Mouse (Mus musculus) stomach, embryonic 16.5 days (tissue): ENCODE results near the gene Ptgdr2. TPM values are rescaled to one million over a fixed set of nuclear protein-coding genes. Genes with fewer than 3 reads are reported as not detected.

Experiments used
- ATAC-seq: fragments of 200-750 bp; cut with Nextera tagmentation; 2 replicates; pipeline ENCODE4 v1.8.0; 2017; ENCODE audit warnings: moderate number of reproducible peaks, moderate TSS enrichment; ENCODE audit not compliant: insufficient read depth, low FRiP score
- H3K27ac ChIP-seq: fragments of 300-500 bp; sonication (generic); 2 replicates; pipeline ENCODE4 v1.5.1; 2014; ENCODE audit warnings: low read length
- H3K27me3 ChIP-seq: fragments of 300-500 bp; sonication (generic); 2 replicates; pipeline ENCODE4 v1.6.1; 2014; ENCODE audit warnings: low read length, control low read depth, mixed read lengths; ENCODE audit not compliant: control insufficient read depth, insufficient read depth
- H3K36me3 ChIP-seq: fragments of 300-500 bp; sonication (generic); 2 replicates; pipeline ENCODE4 v1.6.1; 2014; ENCODE audit warnings: low read length; ENCODE audit not compliant: control insufficient read depth, insufficient read depth
- H3K4me1 ChIP-seq: fragments of 300-500 bp; sonication (generic); 2 replicates; pipeline ENCODE4 v1.6.1; 2014; ENCODE audit warnings: low read length, control low read depth, mixed read lengths; ENCODE audit not compliant: control insufficient read depth, insufficient read depth
- H3K4me2 ChIP-seq: fragments of 300-500 bp; sonication (generic); 2 replicates; pipeline ENCODE4 v1.6.1; 2014; ENCODE audit warnings: low read depth, low read length, mixed read lengths
- H3K4me3 ChIP-seq: fragments of 300-500 bp; sonication (generic); replicated peaks from 2 replicates; pipeline ENCODE4 v1.5.1; 2014; ENCODE audit warnings: mild to moderate bottlenecking, low read length
- H3K9ac ChIP-seq: fragments of 300-500 bp; sonication (generic); 2 replicates; pipeline ENCODE4 v1.6.1; 2014; ENCODE audit warnings: low read length
- H3K9me3 ChIP-seq: fragments of 300-500 bp; sonication (generic); replicated peaks from 2 replicates; pipeline ENCODE4 v1.6.1; 2016; ENCODE audit warnings: low read length, control low read depth; ENCODE audit not compliant: control insufficient read depth
- WGBS: fragments of 180-500 bp; shearing (Covaris S2); extraction: QIAGEN DNeasy Blood & Tissue Kit; methylation state at CpG from one replicate; pipeline ENCODE4 v1.1.7; 2014; 5-methylcytosine and 5-hydroxymethylcytosine counted together
- polyA plus RNA-seq: library from polyadenylated mRNA; unstranded; fragments of >200 nt; fragmentation: Nextera tagmentation; extraction: Ambion mirVana; gene quantifications from 2 replicates; pipeline ENCODE4 v1.2.1, GENCODE M21; 2015

Ptgdr2 gene
- polyA plus RNA-seq, 1 experiment from 2014 or later, result not detected

- no peak for ATAC-seq
- Histone ChIP-seq H3K9ac (no peak overlapping the region), H3K9me3 (no peaks in the 10 kb centered on the region), H3K27ac (no peak overlapping the region), H3K27me3 (no peaks in the 10 kb centered on the region), H3K4me2 (no peak overlapping the region), H3K4me1 (peaks cover 24% of the 10 kb centered on the region), H3K36me3 (no peaks in the 10 kb centered on the region), H3K4me3 (no peak overlapping the region)
- 40% methylated on average over 4 of the region's 4 CpGs for WGBS
Measured at GRCm38 (mm10) chr19:10976318-10976717, 39.4 kb downstream of the Ptgdr2 start.

- ATAC-seq, result peak; percentile 29; the same call in 1 of the 2 replicates
- no peak overlapping the region for H3K27ac ChIP-seq
Measured at GRCm38 (mm10) chr19:10979184-10980168, 42.5 kb downstream of the Ptgdr2 start.

GRCm38 (mm10) chr19:10980210-10980609, 43.2 kb downstream of the Ptgdr2 start:
- no peak for ATAC-seq
- Histone ChIP-seq H3K36me3 (no peaks in the 10 kb centered on the region), H3K9ac (no peak overlapping the region), H3K27me3 (no peaks in the 10 kb centered on the region), H3K9me3 (no peaks in the 10 kb centered on the region), H3K4me2 (peak overlapping the region; percentile 35; the same call in 1 of the 2 replicates), H3K4me1 (peaks cover 9% of the 10 kb centered on the region), H3K4me3 (no peak overlapping the region), H3K27ac (no peak overlapping the region)
- WGBS, result 77% methylated on average over 5 of the region's 5 CpGs

More at GRCm38 (mm10) chr19:10979184-10980168, 42.5 kb downstream of the Ptgdr2 start:
- H3K9ac ChIP-seq, result peak overlapping the region; percentile 25
- WGBS, result 14% methylated on average over 18 of the region's 18 CpGs
- no peaks in the 10 kb centered on the region for H3K36me3 ChIP-seq
- H3K27me3 ChIP-seq, result no peaks in the 10 kb centered on the region
- no peak overlapping the region for H3K4me3 ChIP-seq
- peak overlapping the region; percentile 35 for H3K4me2 ChIP-seq
- no peaks in the 10 kb centered on the region for H3K9me3 ChIP-seq
- H3K4me1 ChIP-seq, result peaks cover 16% of the 10 kb centered on the region

- no peaks in the 10 kb centered on the region for H3K9me3 ChIP-seq
- peak overlapping the region; percentile 23; the same call in 1 of the 2 replicates for H3K4me2 ChIP-seq
- no peaks in the 10 kb centered on the region for H3K36me3 ChIP-seq
- ATAC-seq, result no peak
- no peak overlapping the region for H3K27ac ChIP-seq
- H3K27me3 ChIP-seq, result no peaks in the 10 kb centered on the region
- peaks cover 9% of the 10 kb centered on the region for H3K4me1 ChIP-seq
- WGBS, result 20% methylated on average over 14 of the region's 14 CpGs
- H3K4me3 ChIP-seq, result no peak overlapping the region
- no peak overlapping the region for H3K9ac ChIP-seq
Measured at GRCm38 (mm10) chr19:10983146-10983545, 46.2 kb downstream of the Ptgdr2 start.

- H3K4me1 ChIP-seq, result peaks cover 2% of the 10 kb centered on the region
- H3K4me2 ChIP-seq, result no peak overlapping the region
- no peak overlapping the region for H3K9ac ChIP-seq
- ATAC-seq, result no peak
- no peaks in the 10 kb centered on the region for H3K36me3 ChIP-seq
- H3K9me3 ChIP-seq, result no peaks in the 10 kb centered on the region
- H3K27me3 ChIP-seq, result no peaks in the 10 kb centered on the region
- H3K27ac ChIP-seq, result no peak overlapping the region
- 70% methylated on average over 13 of the region's 13 CpGs for WGBS
- no peak overlapping the region for H3K4me3 ChIP-seq
Measured at GRCm38 (mm10) chr19:10984551-10984950, 47.6 kb downstream of the Ptgdr2 start.

- H3K4me3 ChIP-seq, result no peak overlapping the region
- H3K4me1 ChIP-seq, result no peaks in the 10 kb centered on the region
- no peaks in the 10 kb centered on the region for H3K9me3 ChIP-seq
- H3K9ac ChIP-seq, result no peak overlapping the region
- no peaks in the 10 kb centered on the region for H3K36me3 ChIP-seq
- no peak for ATAC-seq
- H3K27me3 ChIP-seq, result no peaks in the 10 kb centered on the region
- no peak overlapping the region for H3K4me2 ChIP-seq
- no peak overlapping the region for H3K27ac ChIP-seq
- WGBS, result 85% methylated on average over 4 of the region's 4 CpGs
Measured at GRCm38 (mm10) chr19:10985889-10986288, 48.9 kb downstream of the Ptgdr2 start.

- no peaks in the 10 kb centered on the region for H3K36me3 ChIP-seq
- no peaks in the 10 kb centered on the region for H3K4me1 ChIP-seq
- no peak overlapping the region for H3K4me3 ChIP-seq
- H3K9me3 ChIP-seq, result no peaks in the 10 kb centered on the region
- H3K9ac ChIP-seq, result no peak overlapping the region
- H3K27me3 ChIP-seq, result no peaks in the 10 kb centered on the region
- no peak for ATAC-seq
- no peak overlapping the region for H3K27ac ChIP-seq
- no peak overlapping the region for H3K4me2 ChIP-seq
- 78% methylated on average over 1 of the region's 1 CpGs for WGBS
Measured at GRCm38 (mm10) chr19:10988563-10988962, 51.6 kb downstream of the Ptgdr2 start.

GRCm38 (mm10) chr19:10990751-10991150, 53.8 kb downstream of the Ptgdr2 start:
- no peaks in the 10 kb centered on the region for H3K27me3 ChIP-seq
- no peak overlapping the region for H3K27ac ChIP-seq
- WGBS, result 29% methylated on average over 1 of the region's 1 CpGs
- no peak overlapping the region for H3K4me3 ChIP-seq
- no peaks in the 10 kb centered on the region for H3K9me3 ChIP-seq
- ATAC-seq, result no peak
- no peak overlapping the region for H3K9ac ChIP-seq
- H3K4me2 ChIP-seq, result no peak overlapping the region
- no peaks in the 10 kb centered on the region for H3K36me3 ChIP-seq
- no peaks in the 10 kb centered on the region for H3K4me1 ChIP-seq

- ATAC-seq, result no peak; the same call in 1 of the 2 replicates
- Histone ChIP-seq H3K27ac (no peak overlapping the region), H3K4me3 (no peak overlapping the region), H3K9ac (no peak overlapping the region), H3K36me3 (no peaks in the 10 kb centered on the region), H3K27me3 (no peaks in the 10 kb centered on the region), H3K4me1 (no peaks in the 10 kb centered on the region), H3K4me2 (no peak overlapping the region), H3K9me3 (no peaks in the 10 kb centered on the region)
Measured at GRCm38 (mm10) chr19:10991911-10992310, 55.0 kb downstream of the Ptgdr2 start.
